Mouse (Mus musculus) brain, embryonic 18.5 days (tissue): ENCODE measurements around the gene Ntm.
A peak's percentile ranks its signal among the peaks of the same experiment; 100 is the strongest.

Experiments
- DNase-seq: peaks from one replicate; pipeline ENCODE4 v3.0.0-alpha.2; 2012; ENCODE audit warnings: low read depth, low spot score

The Ntm gene

GRCm38 (mm10) chr9:29802990-29803737 is 159.8 kb downstream of the Ntm start:
- peak; percentile 60 for DNase-seq

DNA sequence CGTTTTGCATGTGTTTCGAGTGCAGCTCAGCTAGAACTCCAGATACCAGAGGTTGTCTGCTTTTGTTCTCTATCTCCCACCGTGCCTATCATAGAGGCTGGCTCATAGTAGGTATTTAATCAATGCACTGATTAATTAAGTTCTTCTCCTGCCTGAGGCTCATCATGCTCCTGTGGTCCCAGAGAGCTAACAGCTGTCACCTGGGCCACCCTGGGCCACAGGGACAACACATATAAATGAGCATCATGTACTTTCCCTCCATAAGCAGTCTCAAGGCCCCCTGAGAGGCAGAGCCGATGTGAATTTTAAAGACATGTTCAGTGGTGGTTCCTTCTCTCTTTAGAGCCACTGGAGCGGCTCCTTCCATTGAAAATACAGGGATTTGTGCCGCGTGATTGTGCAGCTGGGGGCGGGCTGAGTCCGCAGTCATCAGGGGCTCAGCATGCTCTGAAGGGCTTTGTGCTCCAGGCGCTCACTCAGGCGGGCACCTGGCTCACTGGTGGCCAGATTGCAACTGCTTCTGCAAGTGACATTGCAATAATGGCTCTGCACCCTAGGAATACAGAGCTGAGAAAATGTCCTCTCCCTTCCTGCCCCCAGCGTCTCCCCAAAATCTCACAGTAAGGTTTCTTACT is 160.8 kb downstream of the Ntm start:
- peak; percentile 28 for DNase-seq

GRCm38 (mm10) chr9:29796281-29796680 is 166.7 kb downstream of the Ntm start:
- no peak for DNase-seq

DNA sequence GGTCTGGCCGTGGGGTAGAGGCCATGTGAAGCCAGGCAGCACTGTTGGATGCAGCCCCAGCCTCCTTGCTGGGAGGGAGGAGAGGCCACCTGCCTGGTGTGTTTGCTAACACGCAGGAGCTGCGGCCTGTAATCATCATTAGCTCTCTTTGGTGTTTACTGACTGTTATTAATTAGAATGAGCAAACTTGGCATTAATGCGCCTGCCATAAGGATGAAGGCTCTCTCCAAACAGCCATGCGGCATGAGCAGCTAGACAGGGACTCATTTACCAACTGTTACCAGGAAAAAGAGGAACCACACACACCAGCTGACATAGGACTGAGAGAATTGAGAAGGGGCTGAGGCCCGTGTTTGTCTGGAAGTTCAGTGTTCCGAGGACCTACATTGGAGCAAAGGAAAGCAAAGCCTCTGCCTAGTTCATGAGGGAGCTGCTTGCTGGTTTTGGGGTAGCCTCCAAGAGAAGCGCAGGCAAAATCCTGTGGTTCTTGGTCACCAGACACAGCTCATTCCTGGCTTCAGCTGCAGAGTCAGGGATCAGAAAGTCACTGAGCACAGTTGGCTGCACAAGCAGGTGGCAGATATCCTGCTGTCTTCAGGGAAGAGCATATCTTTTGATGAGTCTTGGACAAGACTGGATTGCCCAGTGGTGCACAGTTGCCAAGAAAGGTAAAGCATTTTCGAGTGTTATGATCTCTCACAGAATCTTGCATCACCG is 171.6 kb downstream of the Ntm start:
- DNase-seq = peak; percentile 42

DNA sequence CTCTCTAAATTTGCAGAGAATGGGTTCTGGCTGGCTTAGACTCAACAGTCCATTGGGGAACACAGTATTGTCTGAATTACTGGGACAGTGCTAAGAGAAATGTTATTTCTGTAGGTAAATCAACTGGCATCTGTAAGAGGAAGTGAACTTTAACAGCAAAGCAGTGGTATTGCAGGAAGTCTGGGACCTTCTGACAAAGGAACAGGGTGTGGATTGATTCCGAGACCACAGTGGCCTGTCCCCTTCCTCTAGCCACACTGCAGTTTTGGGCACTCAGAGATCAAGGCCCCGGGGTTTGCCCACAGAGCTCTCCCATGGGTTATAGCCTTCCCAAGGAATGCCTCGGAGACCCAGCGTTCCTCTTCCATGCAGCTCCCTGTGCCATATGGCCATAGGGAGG is 172.9 kb downstream of the Ntm start:
- DNase-seq = no peak

GRCm38 (mm10) chr9:29788855-29789254 is 174.1 kb downstream of the Ntm start:
- DNase-seq = no peak

DNA sequence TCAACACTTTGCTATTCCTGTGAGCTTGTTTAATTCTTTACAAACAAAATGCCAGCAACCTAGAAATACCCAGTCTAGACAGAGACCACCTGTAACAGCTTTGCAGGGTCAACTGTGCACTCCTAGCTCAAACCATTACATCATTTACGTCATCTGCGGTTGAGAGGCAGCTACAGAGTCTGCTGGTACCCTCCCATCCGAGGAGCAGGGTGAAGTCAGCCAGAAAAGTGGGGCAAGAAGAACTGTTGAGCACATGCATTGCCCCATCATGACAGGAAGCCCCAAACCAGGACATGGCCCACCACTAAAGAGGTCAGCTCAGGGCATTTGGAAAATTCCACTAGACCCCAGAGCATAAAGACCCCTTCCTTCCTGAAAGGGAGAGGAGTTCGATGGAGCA is 175.5 kb downstream of the Ntm start:
- no peak for DNase-seq

- DNase-seq = no peak
Measured at GRCm38 (mm10) chr9:29782697-29783096, 180.2 kb downstream of the Ntm start.

GRCm38 (mm10) chr9:29779739-29780138 is 183.2 kb downstream of the Ntm start:
- no peak for DNase-seq

GRCm38 (mm10) chr9:29776951-29777350 is 186.0 kb downstream of the Ntm start:
- DNase-seq = no peak

GRCm38 (mm10) chr9:29776542-29776941 is 186.4 kb downstream of the Ntm start:
- DNase-seq = no peak

GRCm38 (mm10) chr9:29776030-29776429 is 186.9 kb downstream of the Ntm start:
- DNase-seq = no peak

DNA sequence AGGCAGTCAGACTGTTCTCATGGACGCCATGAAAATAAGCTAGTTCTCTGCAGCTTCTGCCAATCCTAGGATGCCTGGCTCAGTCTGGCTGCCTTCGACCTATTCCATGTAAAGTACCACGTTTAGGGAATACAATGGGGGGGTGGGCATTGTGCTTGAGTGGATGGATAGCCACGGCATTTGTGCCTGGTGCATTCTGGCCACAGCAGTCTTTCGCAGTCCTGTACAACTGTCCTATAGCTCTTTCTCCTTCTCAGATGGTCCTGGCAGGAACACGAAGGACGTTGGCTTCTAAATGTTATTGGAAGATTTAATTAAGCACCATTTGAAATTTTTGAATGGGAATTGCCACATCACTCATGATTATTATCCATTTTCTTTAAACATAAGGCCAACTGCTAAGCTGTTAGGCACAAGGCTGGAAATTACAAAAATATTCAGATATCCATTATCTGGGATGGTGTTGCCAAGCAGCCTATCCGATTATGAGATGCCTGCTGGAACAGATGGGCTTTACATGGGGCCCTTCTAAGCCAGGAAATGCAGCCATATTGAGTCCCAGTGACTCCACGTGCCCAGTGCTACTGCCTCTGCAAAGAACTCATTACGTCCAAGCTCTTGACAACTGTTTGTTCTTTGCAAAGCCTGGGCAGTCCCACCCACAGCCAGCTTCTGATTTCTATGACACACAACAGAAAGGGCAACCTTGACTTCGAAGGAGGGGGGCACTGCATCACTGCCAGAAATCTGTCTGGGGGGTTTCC is 190.1 kb downstream of the Ntm start:
- no peak for DNase-seq

- DNase-seq = no peak
Measured at GRCm38 (mm10) chr9:29771870-29772269, 191.1 kb downstream of the Ntm start.

GRCm38 (mm10) chr9:29771071-29771785 is 191.7 kb downstream of the Ntm start:
- no peak for DNase-seq

DNA sequence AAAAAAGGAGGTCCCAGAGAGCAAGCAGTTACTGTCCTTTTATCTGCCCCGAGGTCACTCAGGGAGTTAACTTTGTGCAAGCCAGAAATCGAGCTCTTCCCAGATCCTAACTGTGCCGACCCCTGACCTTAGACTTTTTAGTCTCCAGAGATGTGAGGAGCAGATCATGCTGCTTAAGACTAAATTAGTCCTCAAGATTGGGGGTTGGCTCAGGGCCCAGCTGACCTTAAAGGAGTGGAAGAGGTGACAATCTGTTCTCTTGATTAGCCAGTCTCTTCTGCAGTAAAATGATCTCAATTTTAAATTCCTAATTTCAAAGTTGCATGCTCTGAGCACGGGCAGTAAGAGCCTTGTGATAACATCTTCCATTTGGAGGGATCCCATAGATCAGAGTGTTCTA is 193.6 kb downstream of the Ntm start:
- DNase-seq = no peak

DNA sequence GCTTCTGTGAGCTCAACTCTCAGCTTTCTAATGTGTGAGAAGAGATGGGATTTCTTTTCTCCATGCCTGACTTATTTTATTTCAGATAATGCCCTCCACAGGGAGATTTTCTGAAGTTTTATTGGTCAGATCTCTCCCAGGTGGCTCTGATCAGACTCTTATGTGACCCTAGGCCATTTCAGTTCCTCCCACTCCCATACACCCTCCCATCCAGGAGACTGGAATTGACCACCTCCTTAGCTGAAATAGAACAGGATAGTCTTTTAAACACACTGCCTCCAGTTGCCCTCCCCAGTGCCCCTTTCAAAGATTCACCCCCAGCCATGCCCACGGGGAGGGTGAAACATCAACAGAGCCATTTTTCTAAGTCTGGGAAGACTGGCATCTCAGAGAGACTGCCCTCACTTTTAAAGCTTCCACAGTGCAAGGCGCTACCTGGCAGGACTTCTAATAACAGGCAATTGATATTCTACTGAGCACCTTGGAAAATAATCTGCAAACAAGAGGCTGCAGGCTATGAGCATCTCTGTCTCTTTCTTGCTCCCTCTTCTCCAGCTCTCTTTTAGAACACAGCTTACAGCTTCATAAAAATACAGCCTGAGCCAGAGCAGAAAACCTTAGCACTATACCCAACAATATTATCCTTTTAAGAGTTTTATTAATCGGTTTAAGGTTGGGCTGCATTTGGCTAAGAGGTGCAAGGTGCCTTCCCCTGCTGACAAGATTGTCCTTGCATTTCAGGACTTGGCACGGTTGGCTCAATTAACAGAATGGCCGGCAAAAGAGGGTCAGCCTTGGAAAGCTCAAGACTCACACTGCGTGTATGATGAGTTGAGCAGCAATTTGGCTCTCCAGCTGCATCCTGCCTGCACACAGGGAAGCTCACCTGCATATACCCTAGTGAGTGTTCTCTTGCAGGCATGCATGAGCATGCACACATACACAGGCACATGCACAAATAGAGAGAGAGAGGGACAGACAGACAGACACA is 196.7 kb downstream of the Ntm start:
- DNase-seq = no peak

- no peak for DNase-seq
Measured at GRCm38 (mm10) chr9:29763338-29763737, 199.6 kb downstream of the Ntm start.

DNA sequence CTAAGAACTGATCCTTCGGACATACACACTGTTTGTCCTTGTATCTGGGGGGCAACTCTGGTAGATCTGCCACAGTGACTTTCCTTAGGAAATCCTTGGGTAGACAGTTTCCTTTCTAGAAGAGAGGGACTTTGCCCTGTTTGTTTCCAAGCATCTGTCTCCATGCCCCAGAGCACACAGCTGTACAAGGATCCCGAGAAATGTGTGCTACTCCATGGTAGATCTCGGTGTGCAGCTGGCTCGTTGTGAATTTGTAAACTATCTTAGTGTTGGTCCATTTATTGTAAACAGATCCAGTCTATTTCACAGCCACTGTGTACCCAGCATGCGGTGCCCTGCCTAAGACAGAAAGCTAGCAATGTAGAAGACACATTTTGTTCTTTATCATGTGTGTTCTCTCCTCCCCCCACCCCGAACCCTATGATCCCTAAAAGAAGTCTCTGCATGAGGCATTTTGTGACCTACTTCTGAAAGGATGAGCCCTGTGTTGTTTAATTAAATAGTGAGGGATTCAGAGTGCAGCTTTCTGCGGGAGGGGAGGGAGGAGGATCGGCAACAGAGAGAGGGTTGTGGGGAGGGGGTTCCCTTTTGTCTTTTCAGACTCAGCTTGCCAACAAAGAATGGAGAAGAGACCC is 200.9 kb downstream of the Ntm start:
- DNase-seq = no peak

DNA sequence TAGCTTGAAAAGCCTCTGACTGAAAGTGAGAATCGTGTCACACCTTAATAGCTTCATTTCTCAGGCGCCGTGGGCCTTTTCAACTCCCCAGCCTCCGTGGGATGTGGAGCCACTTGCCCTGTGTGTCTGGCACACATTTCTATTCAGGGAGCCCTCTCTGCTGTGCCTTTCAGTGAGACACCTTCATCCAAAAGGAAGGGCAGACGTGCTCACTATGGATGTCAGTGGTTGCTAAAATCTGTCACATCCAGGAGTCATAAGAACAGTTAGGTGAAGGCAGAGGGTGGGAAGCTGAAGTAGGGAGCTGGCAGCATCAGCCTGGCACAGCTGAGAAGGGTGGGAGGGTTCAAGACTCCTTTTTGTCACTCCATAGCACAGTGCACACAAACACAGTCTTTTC is 201.4 kb downstream of the Ntm start:
- no peak for DNase-seq
